Mouse (Mus musculus): ENCODE data around the gene N4bp1. TPM values are rescaled to one million over a fixed set of nuclear protein-coding genes. Genes with fewer than 3 reads are reported as not detected.

N4bp1 gene
- polyA plus RNA-seq, 1 experiment from 2014 or later = 13.1 TPM

DNA sequence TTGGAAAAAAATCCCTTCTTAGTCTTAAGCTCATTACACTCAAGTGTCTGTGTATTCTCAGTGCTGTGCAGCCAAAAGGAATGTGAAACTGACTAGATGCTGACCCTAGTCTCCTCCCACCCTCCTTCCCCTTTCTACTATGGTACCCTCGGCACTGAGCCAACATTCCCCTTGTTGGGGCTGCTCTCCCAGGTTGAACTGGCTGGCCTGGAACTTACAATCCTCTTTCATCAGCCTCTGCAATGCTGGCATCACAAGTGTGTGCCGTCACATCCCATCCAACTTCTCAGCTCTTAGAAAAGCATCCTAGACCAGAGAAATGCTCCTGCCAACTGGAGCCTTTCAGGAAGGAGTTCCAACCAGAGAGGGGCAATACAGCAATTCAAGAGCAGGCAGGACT is 11.9 kb downstream of the N4bp1 start:
- H3K36me3 ChIP-seq (ENCODE audit: control insufficient read depth, insufficient read depth, low read length) = no peaks in the 10 kb centered on the region
- ATAC-seq (ENCODE audit: insufficient number of reproducible peaks, insufficient read depth, low FRiP score, low read depth) = no peak
- no peak overlapping the region for H3K4me3 ChIP-seq (ENCODE audit: low read depth, low read length)
- no peaks in the 10 kb centered on the region for H3K9me3 ChIP-seq (ENCODE audit: control insufficient read depth, low read depth, low read length)
- no peak overlapping the region for H3K4me2 ChIP-seq (replicated peaks; ENCODE audit: low read depth, low read length)
- peaks cover 16% of the 10 kb centered on the region; the same call in 1 of the 2 replicates for H3K4me1 ChIP-seq (ENCODE audit: control insufficient read depth, insufficient read depth, low read length)
- H3K9ac ChIP-seq (replicated peaks; ENCODE audit: low read depth, low read length) = no peak overlapping the region
- no peaks in the 10 kb centered on the region for H3K27me3 ChIP-seq (ENCODE audit: control insufficient read depth, insufficient read depth, low read length)
- H3K27ac ChIP-seq (ENCODE audit: low read length) = peak overlapping the region; percentile 46
- WGBS = 30% methylated on average over 2 of the region's 2 CpGs

GRCm38 (mm10) chr8:86872097-86872815 is 12.8 kb downstream of the N4bp1 start:
- no peak overlapping the region for H3K4me3 ChIP-seq (ENCODE audit: low read depth, low read length)
- H3K4me2 ChIP-seq (replicated peaks; ENCODE audit: low read depth, low read length) = no peak overlapping the region
- no peak for ATAC-seq (ENCODE audit: insufficient number of reproducible peaks, insufficient read depth, low FRiP score, low read depth)
- H3K4me1 ChIP-seq (ENCODE audit: control insufficient read depth, insufficient read depth, low read length) = peaks cover 16% of the 10 kb centered on the region; the same call in 1 of the 2 replicates
- 91% methylated on average over 11 of the region's 11 CpGs for WGBS
- H3K36me3 ChIP-seq (ENCODE audit: control insufficient read depth, insufficient read depth, low read length) = no peaks in the 10 kb centered on the region
- no peak overlapping the region for H3K27ac ChIP-seq (ENCODE audit: low read length)
- H3K27me3 ChIP-seq (ENCODE audit: control insufficient read depth, insufficient read depth, low read length) = no peaks in the 10 kb centered on the region
- H3K9ac ChIP-seq (replicated peaks; ENCODE audit: low read depth, low read length) = no peak overlapping the region
- H3K9me3 ChIP-seq (ENCODE audit: control insufficient read depth, low read depth, low read length) = no peaks in the 10 kb centered on the region

GRCm38 (mm10) chr8:86871421-86871820 is 13.6 kb downstream of the N4bp1 start:
- no peak overlapping the region for H3K9ac ChIP-seq (replicated peaks; ENCODE audit: low read depth, low read length)
- no peaks in the 10 kb centered on the region for H3K27me3 ChIP-seq (ENCODE audit: control insufficient read depth, insufficient read depth, low read length)
- 89% methylated on average over 2 of the region's 2 CpGs for WGBS
- no peaks in the 10 kb centered on the region for H3K36me3 ChIP-seq (ENCODE audit: control insufficient read depth, insufficient read depth, low read length)
- no peak overlapping the region for H3K4me2 ChIP-seq (replicated peaks; ENCODE audit: low read depth, low read length)
- no peaks in the 10 kb centered on the region for H3K9me3 ChIP-seq (ENCODE audit: control insufficient read depth, low read depth, low read length)
- no peak overlapping the region for H3K27ac ChIP-seq (ENCODE audit: low read length)
- peaks cover 16% of the 10 kb centered on the region; the same call in 1 of the 2 replicates for H3K4me1 ChIP-seq (ENCODE audit: control insufficient read depth, insufficient read depth, low read length)
- H3K4me3 ChIP-seq (ENCODE audit: low read depth, low read length) = no peak overlapping the region
- no peak for ATAC-seq (ENCODE audit: insufficient number of reproducible peaks, insufficient read depth, low FRiP score, low read depth)

DNA sequence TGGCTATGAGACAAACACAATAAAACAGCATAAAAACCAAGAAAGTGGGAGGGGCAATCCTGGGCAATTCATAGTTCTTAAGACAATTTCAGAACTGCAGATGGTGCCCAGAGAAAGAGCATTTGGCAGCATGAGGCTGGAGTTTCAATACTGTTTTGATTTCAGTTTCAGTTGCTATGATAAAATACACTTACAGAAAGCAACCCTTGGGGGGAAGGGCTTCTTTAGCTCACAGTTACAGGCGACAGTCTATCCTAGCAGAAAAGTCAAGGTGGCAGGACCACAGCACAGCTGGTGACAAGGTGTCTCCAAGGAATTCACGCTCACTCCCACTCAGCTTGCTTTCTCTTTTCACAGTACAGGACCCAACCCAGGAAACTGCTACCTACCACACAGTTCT is 14.3 kb downstream of the N4bp1 start:
- Histone ChIP-seq H3K4me2 (replicated peaks; ENCODE audit: low read depth, low read length) (no peak overlapping the region), H3K27ac (ENCODE audit: low read length) (no peak overlapping the region), H3K9me3 (ENCODE audit: control insufficient read depth, low read depth, low read length) (no peaks in the 10 kb centered on the region), H3K9ac (replicated peaks; ENCODE audit: low read depth, low read length) (no peak overlapping the region), H3K4me3 (ENCODE audit: low read depth, low read length) (no peak overlapping the region), H3K4me1 (ENCODE audit: control insufficient read depth, insufficient read depth, low read length) (peaks cover 16% of the 10 kb centered on the region; the same call in 1 of the 2 replicates), H3K36me3 (ENCODE audit: control insufficient read depth, insufficient read depth, low read length) (no peaks in the 10 kb centered on the region), H3K27me3 (ENCODE audit: control insufficient read depth, insufficient read depth, low read length) (no peaks in the 10 kb centered on the region)
- ATAC-seq (ENCODE audit: insufficient number of reproducible peaks, insufficient read depth, low FRiP score, low read depth) = no peak
- WGBS = 78% methylated on average over 2 of the region's 2 CpGs

DNA sequence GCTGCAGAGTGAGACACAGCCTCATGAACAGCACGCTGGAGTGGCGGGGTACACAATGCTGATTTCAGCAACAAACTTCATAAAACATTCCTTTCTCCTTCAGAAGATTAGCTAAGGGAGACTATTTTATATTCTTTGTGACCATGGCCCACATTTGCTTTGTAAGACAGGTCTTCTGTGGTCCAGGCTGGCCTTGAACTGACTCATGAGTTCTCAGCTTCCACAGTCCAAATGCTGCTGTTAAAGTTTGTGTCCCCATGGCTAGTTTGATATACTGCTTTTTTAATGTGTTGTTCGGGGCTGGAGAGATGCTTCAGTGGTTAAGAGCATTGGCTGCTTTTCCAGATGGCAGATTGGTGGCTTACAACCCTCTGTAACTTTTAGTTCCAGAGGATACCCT is 17.0 kb downstream of the N4bp1 start:
- Histone ChIP-seq H3K27ac (ENCODE audit: low read length) (no peak overlapping the region), H3K4me3 (ENCODE audit: low read depth, low read length) (no peak overlapping the region), H3K4me1 (ENCODE audit: control insufficient read depth, insufficient read depth, low read length) (peaks cover 9% of the 10 kb centered on the region; the same call in 1 of the 2 replicates), H3K9ac (replicated peaks; ENCODE audit: low read depth, low read length) (no peak overlapping the region), H3K36me3 (ENCODE audit: control insufficient read depth, insufficient read depth, low read length) (no peaks in the 10 kb centered on the region), H3K9me3 (ENCODE audit: control insufficient read depth, low read depth, low read length) (no peaks in the 10 kb centered on the region), H3K4me2 (replicated peaks; ENCODE audit: low read depth, low read length) (no peak overlapping the region), H3K27me3 (ENCODE audit: control insufficient read depth, insufficient read depth, low read length) (no peaks in the 10 kb centered on the region)
- WGBS = 83% methylated on average over 3 of the region's 3 CpGs
- no peak for ATAC-seq (ENCODE audit: insufficient number of reproducible peaks, insufficient read depth, low FRiP score, low read depth)

DNA sequence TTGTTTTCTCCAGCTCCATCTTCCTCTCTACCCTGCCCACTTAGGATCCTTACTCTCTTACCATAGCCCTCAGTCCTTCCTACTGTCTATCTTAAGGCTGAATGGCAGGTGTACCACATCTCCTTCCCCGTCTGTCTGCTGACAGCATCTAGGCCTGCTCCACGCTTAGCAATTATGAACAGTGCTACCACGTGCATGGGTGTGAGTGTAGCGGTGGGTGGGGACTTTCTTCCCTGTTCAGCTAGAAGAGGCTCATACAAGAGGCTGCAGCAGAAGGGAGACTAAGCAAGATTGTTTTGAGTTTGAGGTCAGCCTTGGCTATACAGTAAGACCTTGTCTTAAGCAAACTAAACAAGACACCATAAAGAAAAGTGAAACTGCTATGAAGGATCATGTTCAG is 20.3 kb downstream of the N4bp1 start:
- H3K9me3 ChIP-seq (ENCODE audit: control insufficient read depth, low read depth, low read length) = no peaks in the 10 kb centered on the region
- no peak overlapping the region for H3K4me2 ChIP-seq (replicated peaks; ENCODE audit: low read depth, low read length)
- no peak for ATAC-seq (ENCODE audit: insufficient number of reproducible peaks, insufficient read depth, low FRiP score, low read depth)
- H3K36me3 ChIP-seq (ENCODE audit: control insufficient read depth, insufficient read depth, low read length) = peaks cover 12% of the 10 kb centered on the region
- H3K27ac ChIP-seq (ENCODE audit: low read length) = no peak overlapping the region
- 0 out of 2 replicates have a peak, but pooled peaks cover 3% of the 10 kb centered on the region for H3K4me1 ChIP-seq (ENCODE audit: control insufficient read depth, insufficient read depth, low read length)
- no peak overlapping the region for H3K4me3 ChIP-seq (ENCODE audit: low read depth, low read length)
- 60% methylated on average over 4 of the region's 4 CpGs for WGBS
- no peaks in the 10 kb centered on the region for H3K27me3 ChIP-seq (ENCODE audit: control insufficient read depth, insufficient read depth, low read length)
- no peak overlapping the region for H3K9ac ChIP-seq (replicated peaks; ENCODE audit: low read depth, low read length)

DNA sequence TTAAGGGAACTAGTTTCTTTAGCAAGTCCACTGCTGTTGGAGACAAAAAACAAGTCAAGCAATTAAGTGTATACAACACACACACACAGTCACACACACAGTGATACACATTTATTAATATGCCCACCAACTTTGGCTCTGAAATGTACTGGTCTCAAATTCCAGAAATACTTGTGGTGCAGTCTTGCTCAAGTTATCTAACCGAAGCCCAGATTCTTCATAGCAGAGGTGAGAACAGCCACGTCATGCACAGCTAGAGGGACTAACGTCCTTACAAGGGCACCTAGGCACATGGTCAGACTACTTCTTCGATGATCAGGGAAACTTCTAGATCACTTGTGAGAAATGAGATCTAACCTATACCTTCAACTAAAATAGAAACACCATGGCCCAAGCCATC is 22.2 kb downstream of the N4bp1 start:
- 80% methylated on average over 4 of the region's 4 CpGs for WGBS

GRCm38 (mm10) chr8:86862155-86862816 is 22.8 kb downstream of the N4bp1 start:
- Histone ChIP-seq H3K9ac (replicated peaks; ENCODE audit: low read depth, low read length) (no peak overlapping the region), H3K9me3 (ENCODE audit: control insufficient read depth, low read depth, low read length) (no peaks in the 10 kb centered on the region), H3K27me3 (ENCODE audit: control insufficient read depth, insufficient read depth, low read length) (no peaks in the 10 kb centered on the region), H3K4me1 (ENCODE audit: control insufficient read depth, insufficient read depth, low read length) (0 out of 2 replicates have a peak, but pooled peaks cover 3% of the 10 kb centered on the region), H3K4me3 (ENCODE audit: low read depth, low read length) (no peak overlapping the region), H3K27ac (ENCODE audit: low read length) (no peak overlapping the region), H3K36me3 (ENCODE audit: control insufficient read depth, insufficient read depth, low read length) (peaks cover 12% of the 10 kb centered on the region), H3K4me2 (replicated peaks; ENCODE audit: low read depth, low read length) (no peak overlapping the region)
- WGBS = 86% methylated on average over 3 of the region's 3 CpGs
- ATAC-seq (ENCODE audit: insufficient number of reproducible peaks, insufficient read depth, low FRiP score, low read depth) = no peak

More for the DNA sequence above, 22.2 kb downstream of the N4bp1 start:
- no peak overlapping the region for H3K9ac ChIP-seq (replicated peaks; ENCODE audit: low read depth, low read length)
- no peak for ATAC-seq (ENCODE audit: insufficient number of reproducible peaks, insufficient read depth, low FRiP score, low read depth)
- H3K36me3 ChIP-seq (ENCODE audit: control insufficient read depth, insufficient read depth, low read length) = peaks cover 12% of the 10 kb centered on the region
- no peak overlapping the region for H3K27ac ChIP-seq (ENCODE audit: low read length)
- H3K4me3 ChIP-seq (ENCODE audit: low read depth, low read length) = no peak overlapping the region
- H3K4me1 ChIP-seq (ENCODE audit: control insufficient read depth, insufficient read depth, low read length) = 0 out of 2 replicates have a peak, but pooled peaks cover 3% of the 10 kb centered on the region
- no peaks in the 10 kb centered on the region for H3K9me3 ChIP-seq (ENCODE audit: control insufficient read depth, low read depth, low read length)
- H3K4me2 ChIP-seq (replicated peaks; ENCODE audit: low read depth, low read length) = no peak overlapping the region
- H3K27me3 ChIP-seq (ENCODE audit: control insufficient read depth, insufficient read depth, low read length) = no peaks in the 10 kb centered on the region
